Mouse (Mus musculus) ES-E14 (cell line): ENCODE results near the gene Hmgxb4. TPM values are rescaled to one million over a fixed set of nuclear protein-coding genes. Genes with fewer than 3 reads are reported as not detected.

ENCODE experiments used
- DNase-seq: peaks from one replicate; pipeline ENCODE4 v3.0.0-alpha.2; 2013; ENCODE audit warnings: low read depth, low spot score
- H3K27ac ChIP-seq: 2 replicates; pipeline ENCODE4 v1.5.1; 2012; ENCODE audit warnings: low read depth, mild to moderate bottlenecking, low read length, moderate library complexity, mixed read lengths; ENCODE audit not compliant: poor library complexity, insufficient read depth, severe bottlenecking
- H3K36me3 ChIP-seq: 2 replicates; pipeline ENCODE4 v1.6.1; 2012; ENCODE audit warnings: mild to moderate bottlenecking, low read length, moderate library complexity, mixed read lengths; ENCODE audit not compliant: control insufficient read depth, poor library complexity, insufficient read depth, severe bottlenecking
- H3K4me1 ChIP-seq, 2 experiments: fragments of 150-350 bp in 1 of 2; sonication (generic) in 1 of 2; 2 replicates each; pipeline ENCODE4 v1.6.1; 2012; ENCODE audit warnings: low read length in 2 of 2, mild to moderate bottlenecking in 1 of 2, mixed read lengths in 1 of 2; ENCODE audit not compliant: control insufficient read depth in 2 of 2, insufficient read depth in 2 of 2, poor library complexity in 1 of 2
- H3K4me3 ChIP-seq, 2 experiments: fragments of 150-350 bp in 1 of 2; sonication (generic) in 1 of 2; 2 replicates each; pipeline ENCODE4 v1.5.1; 2012; ENCODE audit warnings: low read length in 2 of 2, low read depth in 1 of 2, mild to moderate bottlenecking in 1 of 2, mixed read lengths in 1 of 2; ENCODE audit not compliant: insufficient read depth in 1 of 2, poor library complexity in 1 of 2, severe bottlenecking in 1 of 2
- H3K9ac ChIP-seq: 2 replicates; pipeline ENCODE4 v1.6.1; 2012; ENCODE audit warnings: low read depth, mild to moderate bottlenecking, low read length, mixed read lengths; ENCODE audit not compliant: poor library complexity, insufficient read depth, severe bottlenecking
- H3K9me3 ChIP-seq: fragments of 150-350 bp; sonication (generic); 2 replicates; pipeline ENCODE4 v1.6.1; 2012; ENCODE audit warnings: low read depth, mild to moderate bottlenecking, low read length; ENCODE audit not compliant: control insufficient read depth, insufficient read depth
- CHD2 ChIP-seq: IDR thresholded peaks from 2 replicates; pipeline ENCODE4 v1.6.1; 2014; ENCODE audit warnings: mild to moderate bottlenecking, low read depth, low read length, inconsistent platforms
- HCFC1 ChIP-seq: IDR thresholded peaks from 2 replicates; pipeline ENCODE4 v1.6.1; 2012; ENCODE audit warnings: low read length, inconsistent platforms, borderline replicate concordance; ENCODE audit not compliant: insufficient read depth
- MAFK ChIP-seq: IDR thresholded peaks from 2 replicates; pipeline ENCODE4 v1.6.1; 2014; ENCODE audit warnings: mild to moderate bottlenecking, low read depth, low read length, inconsistent platforms; ENCODE audit not compliant: insufficient read depth
- ZC3H11A ChIP-seq: IDR thresholded peaks from 2 replicates; pipeline ENCODE4 v1.6.1; 2012; ENCODE audit warnings: low read depth, mild to moderate bottlenecking, inconsistent platforms, low read length, borderline replicate concordance
- ZNF384 ChIP-seq: IDR thresholded peaks from 2 replicates; pipeline ENCODE4 v1.6.1; 2012; ENCODE audit warnings: low read depth, low read length, inconsistent platforms
- in situ Hi-C, 2 experiments: fragments of 600-800 bp; cut with MboI; formaldehyde crosslinking; loops; one replicate each; pipeline ENCODE4 v1.15.1; 2025; ENCODE audit warnings: low sequenced_read_pairs in 2 of 2, inconsistent platforms in 1 of 2; ENCODE audit not compliant: unreplicated experiment in 2 of 2
- total RNA-seq: library from RNA; depleted of rRNA; stranded (reverse); fragments of 300-350 nt; gene quantifications from 2 replicates; pipeline ENCODE4 v1.2.3, GENCODE M21; 2012; rRNA removed

The Hmgxb4 gene
- total RNA-seq, 1 experiment = 66.5 TPM

- no peaks in the 10 kb centered on the region for H3K9me3 ChIP-seq
- no peaks in the 10 kb centered on the region for H3K36me3 ChIP-seq
- H3K9ac ChIP-seq = no peak overlapping the region
- no peaks in the 10 kb centered on the region for H3K4me1 ChIP-seq
- in situ Hi-C loops = loop anchor here (5.0 to 10.0 kb wide), 2 partner anchors 140 to 152 kb away; partner anchors contain the start of gene Rasd2 (in 1 of the 2)
- no peak overlapping the region for H3K27ac ChIP-seq
- no peak for DNase-seq
- no peak overlapping the region for H3K4me3 ChIP-seq
- TF ChIP-seq CHD2 = no peak
- no peak for TF ChIP-seq HCFC1
- no peak for TF ChIP-seq ZNF384
- TF ChIP-seq ZC3H11A = no peak
- TF ChIP-seq MAFK = no peak
Measured at GRCm38 (mm10) chr8:75074876-75075275, 81.7 kb downstream of the Hmgxb4 start.

- DNase-seq = no peak
- H3K4me3 ChIP-seq = no peak overlapping the region
- no peak overlapping the region for H3K9ac ChIP-seq
- no peaks in the 10 kb centered on the region for H3K4me1 ChIP-seq
- H3K36me3 ChIP-seq = no peaks in the 10 kb centered on the region
- TF ChIP-seq HCFC1 (no peak), MAFK (no peak), CHD2 (no peak), ZNF384 (no peak), ZC3H11A (no peak)
- in situ Hi-C loops = loop anchor here in 1 of 2 experiments (10.0 kb wide), 1 partner anchor 137 kb away; the partner anchor contains the start of gene Rasd2
- no peak overlapping the region for H3K27ac ChIP-seq
- peaks cover 2% of the 10 kb centered on the region; the same call in 1 of the 2 replicates for H3K9me3 ChIP-seq
Measured at GRCm38 (mm10) chr8:75078215-75078614, 85.1 kb downstream of the Hmgxb4 start.

DNA sequence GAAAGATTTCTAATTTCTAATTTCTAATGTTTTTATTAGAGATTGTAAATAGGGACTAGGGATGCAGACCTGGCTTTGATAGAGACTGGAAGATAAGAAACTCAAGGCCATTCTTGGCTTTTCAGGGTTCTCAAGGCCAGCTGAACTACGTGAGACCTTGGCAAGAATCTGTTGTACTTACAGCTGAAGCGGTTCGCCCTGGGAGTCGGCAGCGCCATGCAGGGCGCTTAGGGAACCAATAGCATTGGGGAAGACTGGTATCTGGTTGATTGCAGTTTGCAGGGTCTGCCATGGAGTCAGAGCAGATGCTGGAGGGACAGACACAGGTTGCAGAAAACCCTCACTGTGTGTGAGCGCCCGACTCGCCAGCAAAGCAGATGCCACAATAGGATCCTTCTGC is 85.7 kb downstream of the Hmgxb4 start:
- Histone ChIP-seq H3K4me3 (no peak overlapping the region), H3K36me3 (no peaks in the 10 kb centered on the region), H3K9ac (no peak overlapping the region), H3K9me3 (peaks cover 2% of the 10 kb centered on the region; the same call in 1 of the 2 replicates), H3K4me1 (no peaks in the 10 kb centered on the region), H3K27ac (no peak overlapping the region)
- no peak for DNase-seq
- TF ChIP-seq CHD2 (no peak), ZNF384 (no peak), MAFK (no peak), ZC3H11A (no peak), HCFC1 (no peak)
- in situ Hi-C loops = loop anchor here in 1 of 2 experiments (10.0 kb wide), 1 partner anchor 136 kb away; the partner anchor contains the start of gene Rasd2

Other genes with a start within 250 kb of the Hmgxb4 start
- gene Isx, start 120.2 kb upstream of the Hmgxb4 start, total RNA-seq = 0.13 TPM in 1 of 2 replicates, not detected in the other
- 24.5 and 24.7 TPM in 2 replicates for gene Tom1, start 40.3 kb downstream of the Hmgxb4 start, total RNA-seq
- gene Hmox1, start 100.3 kb downstream of the Hmgxb4 start, total RNA-seq = 111 and 124 TPM in 2 replicates
- gene Mcm5, start 116.2 kb downstream of the Hmgxb4 start, total RNA-seq = 315 TPM in 2 replicates
- 2.1 TPM in 2 replicates for gene Rasd2, start 220.6 kb downstream of the Hmgxb4 start, total RNA-seq